Mouse (Mus musculus): ENCODE results near the gene Cd47. TPM values are rescaled to one million over a fixed set of nuclear protein-coding genes. Genes with fewer than 3 reads are reported as not detected.

Gene Cd47
- total and polyA plus RNA-seq, 3 experiments = 102 to 277 (median 142) TPM

- peak overlapping the region; percentile 99 for H3K4me2 ChIP-seq (ENCODE audit: insufficient read depth, low read depth, poor library complexity, severe bottlenecking)
Observed at GRCm38 (mm10) chr16:49858161-49858906, 58.0 kb downstream of the Cd47 start.

GRCm38 (mm10) chr16:49858907-49859853, 58.8 kb downstream of the Cd47 start:
- Histone ChIP-seq H3K27me3 (replicated peaks) (no peaks in the 10 kb centered on the region), H3K4me1 (ENCODE audit: control insufficient read depth in 1 of 2, insufficient read depth in 2 of 2) (peaks cover 8 to 45% of the 10 kb centered on the region in 2 experiments), H3K9me3 (replicated peaks; ENCODE audit: low read length) (peaks cover 6% of the 10 kb centered on the region), H3K4me2 (ENCODE audit: insufficient read depth, low read depth, poor library complexity, severe bottlenecking) (peak overlapping the region; percentile 99), H3K4me3 (replicated peaks in 1 of 3; ENCODE audit: low read depth in 2 of 3, low read length in 2 of 3, poor library complexity in 1 of 3) (peak overlapping the region in 2 of 3 experiments; percentile 67 to 90), H3K79me2 (replicated peaks; ENCODE audit: control insufficient read depth, extremely low read depth, insufficient read depth, poor library complexity, severe bottlenecking) (peaks cover 72% of the 10 kb centered on the region), H3K27ac (ENCODE audit: insufficient read depth, low read depth) (peak overlapping the region; percentile 31; the same call in 1 of the 2 replicates), H3K36me3 (replicated peaks in 1 of 2; ENCODE audit: control insufficient read depth in 1 of 2, insufficient read depth in 1 of 2, low read length in 1 of 2) (peaks cover 21 to 42% of the 10 kb centered on the region in 2 experiments), H3K9ac (ENCODE audit: insufficient read depth, low read depth) (peak overlapping the region; percentile 90)
- DNase-seq (ENCODE audit: extremely low read depth) = peak; percentile 59
- dilution Hi-C loops (cut with MboI; ENCODE audit: extremely low pct_ligation_motif_present, extremely low pct_unique_long_range_greater_than_20kb, low sequenced_read_pairs) = no loop called here
- in situ Hi-C loops (cut with MboI; ENCODE audit: low pct_ligation_motif_present, low pct_unique_long_range_greater_than_20kb, low sequenced_read_pairs) = no loop called here
- TF ChIP-seq CHD1 (IDR thresholded peaks at IDR 0.05; ENCODE audit: low read depth, low read length) = no peak
- no peak for TF ChIP-seq NELFE (IDR thresholded peaks at IDR 0.05; ENCODE audit: low read depth, low read length)
- no peak for TF ChIP-seq E2F4 (IDR thresholded peaks at IDR 0.05; ENCODE audit: insufficient replicate concordance, low read depth, low read length)
- TF ChIP-seq GABPA (IDR thresholded peaks at IDR 0.05; ENCODE audit: insufficient replicate concordance, low read depth, low read length) = no peak
- no peak; the same call in 1 of the 2 replicates for TF ChIP-seq MEF2A (IDR thresholded peaks at IDR 0.05; ENCODE audit: borderline replicate concordance, low read depth, low read length)
- no peak for TF ChIP-seq JUN (IDR thresholded peaks at IDR 0.05; ENCODE audit: insufficient read depth, low read depth, low read length)
- TF ChIP-seq UBTF (IDR thresholded peaks at IDR 0.05; ENCODE audit: low read depth, low read length) = 0 out of 2 replicates have a peak, but pooled peaks have one; percentile 26
- TF ChIP-seq POLR2A (IDR thresholded peaks at IDR 0.05; ENCODE audit: low read depth, low read length) = no peak
- no peak for TF ChIP-seq MAX (IDR thresholded peaks at IDR 0.05; ENCODE audit: low read length)
- TF ChIP-seq SMC3 (IDR thresholded peaks at IDR 0.05; ENCODE audit: low read depth, low read length) = peak; percentile 80
- no peak for TF ChIP-seq ZMIZ1 (IDR thresholded peaks at IDR 0.05; ENCODE audit: low read depth, low read length)
- 0 out of 2 replicates have a peak, but pooled peaks have one; percentile 48 for TF ChIP-seq RCOR1 (conservative IDR thresholded peaks at IDR 0.05; ENCODE audit: low read depth, low read length)
- TF ChIP-seq MAZ (IDR thresholded peaks at IDR 0.05; ENCODE audit: low read depth, low read length) = peak; percentile 55; the same call in 1 of the 2 replicates
- TF ChIP-seq EP300 (IDR thresholded peaks at IDR 0.05; ENCODE audit: low read length) = no peak
- TF ChIP-seq TCF12 (IDR thresholded peaks at IDR 0.05; ENCODE audit: low read depth, low read length) = no peak
- no peak for TF ChIP-seq KAT2A (IDR thresholded peaks at IDR 0.05; ENCODE audit: insufficient replicate concordance, low read length)
- TF ChIP-seq NRF1 (IDR thresholded peaks at IDR 0.05; ENCODE audit: low read depth, low read length) = no peak
- peak; percentile 40; the same call in 1 of the 2 replicates for TF ChIP-seq MXI1 (IDR thresholded peaks at IDR 0.05; ENCODE audit: low read depth, low read length)
- TF ChIP-seq RAD21 (IDR thresholded peaks at IDR 0.05; ENCODE audit: low read depth, low read length) = peak; percentile 80

More at GRCm38 (mm10) chr16:49858161-49858906, 58.0 kb downstream of the Cd47 start:
- peaks cover 65% of the 10 kb centered on the region for H3K79me2 ChIP-seq (replicated peaks; ENCODE audit: control insufficient read depth, extremely low read depth, insufficient read depth, poor library complexity, severe bottlenecking)
- H3K27me3 ChIP-seq (replicated peaks) = no peaks in the 10 kb centered on the region
- dilution Hi-C loops (cut with MboI; ENCODE audit: extremely low pct_ligation_motif_present, extremely low pct_unique_long_range_greater_than_20kb, low sequenced_read_pairs) = no loop called here
- in situ Hi-C loops (cut with MboI; ENCODE audit: low pct_ligation_motif_present, low pct_unique_long_range_greater_than_20kb, low sequenced_read_pairs) = no loop called here
- H3K9me3 ChIP-seq (replicated peaks; ENCODE audit: low read length) = peaks cover 6% of the 10 kb centered on the region
- TF ChIP-seq ZKSCAN1 (IDR thresholded peaks at IDR 0.05; ENCODE audit: borderline replicate concordance, low read depth, low read length) = no peak
- no peak for TF ChIP-seq RCOR1 (conservative IDR thresholded peaks at IDR 0.05; ENCODE audit: low read depth, low read length)
- TF ChIP-seq GABPA (IDR thresholded peaks at IDR 0.05; ENCODE audit: insufficient replicate concordance, low read depth, low read length) = no peak
- TF ChIP-seq POLR2AphosphoS2 (IDR thresholded peaks at IDR 0.05; ENCODE audit: low read depth, low read length) = peak; percentile 33
- TF ChIP-seq BHLHE40 (IDR thresholded peaks at IDR 0.05; ENCODE audit: low read depth, low read length) = peak; percentile 26; the same call in 1 of the 2 replicates
- no peak for TF ChIP-seq SMC3 (IDR thresholded peaks at IDR 0.05; ENCODE audit: low read depth, low read length)
- peak; percentile 51 for TF ChIP-seq MAX (IDR thresholded peaks at IDR 0.05; ENCODE audit: low read length)
- TF ChIP-seq USF2 (conservative IDR thresholded peaks at IDR 0.05; ENCODE audit: low read depth, low read length) = no peak
- peak; percentile 26 for TF ChIP-seq ETS1 (conservative IDR thresholded peaks at IDR 0.05; ENCODE audit: low read depth, low read length)
- peak; percentile 76 for TF ChIP-seq EP300 (IDR thresholded peaks at IDR 0.05; ENCODE audit: low read length)
- no peak; the same call in 1 of the 2 replicates for TF ChIP-seq JUND (conservative IDR thresholded peaks at IDR 0.05; ENCODE audit: low read depth, low read length)
- 0 out of 2 replicates have a peak, but pooled peaks have one; percentile 14 for TF ChIP-seq MYC (IDR thresholded peaks at IDR 0.05; ENCODE audit: low read depth, low read length)
- no peak for TF ChIP-seq TBP (conservative IDR thresholded peaks at IDR 0.05; ENCODE audit: low read depth, low read length)
- TF ChIP-seq CHD1 (IDR thresholded peaks at IDR 0.05; ENCODE audit: low read depth, low read length) = no peak; the same call in 1 of the 2 replicates
- TF ChIP-seq PAX5 (IDR thresholded peaks at IDR 0.05; ENCODE audit: low read length) = no peak
- TF ChIP-seq MXI1 (IDR thresholded peaks at IDR 0.05; ENCODE audit: low read depth, low read length) = no peak
- TF ChIP-seq SIN3A (IDR thresholded peaks at IDR 0.05; ENCODE audit: low read length) = peak; percentile 86; the same call in 1 of the 2 replicates
- TF ChIP-seq IRF4 (IDR thresholded peaks at IDR 0.05; ENCODE audit: low read depth, low read length) = peak; percentile 74
- TF ChIP-seq CHD2 (IDR thresholded peaks at IDR 0.05; ENCODE audit: low read length) = 0 out of 2 replicates have a peak, but pooled peaks have one; percentile 32
- TF ChIP-seq MEF2A (IDR thresholded peaks at IDR 0.05; ENCODE audit: borderline replicate concordance, low read depth, low read length) = peak; percentile 57; the same call in 1 of the 2 replicates
- no peak for TF ChIP-seq JUN (IDR thresholded peaks at IDR 0.05; ENCODE audit: insufficient read depth, low read depth, low read length)
- peak overlapping the region; percentile 82 for H3K27ac ChIP-seq (ENCODE audit: insufficient read depth, low read depth)
- H3K4me1 ChIP-seq (ENCODE audit: control insufficient read depth in 1 of 2, insufficient read depth in 2 of 2) = peaks cover 14 to 47% of the 10 kb centered on the region in 2 experiments
- H3K9ac ChIP-seq (ENCODE audit: insufficient read depth, low read depth) = peak overlapping the region; percentile 90
- peak; percentile 39 for DNase-seq (ENCODE audit: extremely low read depth)
- H3K4me3 ChIP-seq (replicated peaks in 1 of 3; ENCODE audit: low read depth in 2 of 3, low read length in 2 of 3, poor library complexity in 1 of 3) = peak overlapping the region; percentile 67 to 90 (median 85)
- peaks cover 19 to 34% of the 10 kb centered on the region in 2 experiments for H3K36me3 ChIP-seq (replicated peaks in 1 of 2; ENCODE audit: control insufficient read depth in 1 of 2, insufficient read depth in 1 of 2, low read length in 1 of 2)
